Mouse (Mus musculus): ENCODE data around the gene Cetn4.

The Cetn4 gene

GRCm38 (mm10) chr3:37312370-37312941 lies at the start of gene Cetn4, which contains the start of gene Bbs12:
Gene Cetn4 (minus strand): TSS chr3:37312708.
Gene Bbs12 (plus strand): TSS chr3:37312554.
- DNase-seq: peak; percentile 97

GRCm38 (mm10) chr3:37360729-37361128 lies 48.2 kb upstream of the Cetn4 start:
- no peak for DNase-seq

DNA sequence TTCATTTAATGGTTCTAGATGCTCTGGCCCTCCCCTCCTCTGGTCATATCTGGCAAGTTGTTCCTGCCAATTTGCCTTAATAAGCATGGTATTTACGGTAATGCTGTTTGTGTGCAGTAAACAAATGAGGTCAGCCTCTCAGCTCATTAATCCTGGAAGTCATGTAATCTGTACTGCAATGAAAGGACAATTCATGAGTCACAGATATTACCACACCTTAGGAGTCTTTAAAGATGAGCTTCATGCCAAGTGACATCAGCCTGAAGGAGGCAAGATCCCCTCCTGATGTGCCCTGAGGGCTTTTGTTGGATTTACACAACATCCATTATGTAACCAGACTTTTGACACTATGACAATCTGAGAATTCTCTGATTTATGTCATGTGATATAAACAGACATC lies 42.2 kb upstream of the Cetn4 start:
- DNase-seq: no peak

DNA sequence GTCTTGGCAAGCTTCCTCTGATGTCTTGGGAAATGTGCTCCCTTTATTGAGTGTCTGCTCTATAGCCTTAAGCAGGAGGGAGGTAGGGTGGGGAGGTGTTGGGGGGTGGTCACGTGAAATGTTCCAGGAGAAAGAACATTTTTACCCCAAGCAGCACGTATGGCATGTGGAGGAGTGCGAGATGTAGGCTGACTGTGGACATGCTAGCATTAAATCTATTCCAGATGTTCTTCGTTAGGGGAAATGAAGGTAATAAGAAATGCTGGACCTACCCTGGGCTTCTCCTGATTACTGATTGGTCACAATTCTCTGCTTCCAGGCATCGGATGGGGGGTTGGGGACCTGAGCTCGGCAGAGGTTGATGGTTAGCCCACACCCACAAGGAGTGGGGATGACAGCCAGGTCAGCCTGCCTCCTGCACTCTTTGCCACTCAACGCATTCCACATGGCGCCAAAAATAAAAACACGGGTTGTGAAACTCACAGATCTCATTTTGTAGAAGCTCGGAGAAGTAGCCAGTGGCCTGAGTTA lies 41.5 kb upstream of the Cetn4 start:
- DNase-seq: no peak

DNA sequence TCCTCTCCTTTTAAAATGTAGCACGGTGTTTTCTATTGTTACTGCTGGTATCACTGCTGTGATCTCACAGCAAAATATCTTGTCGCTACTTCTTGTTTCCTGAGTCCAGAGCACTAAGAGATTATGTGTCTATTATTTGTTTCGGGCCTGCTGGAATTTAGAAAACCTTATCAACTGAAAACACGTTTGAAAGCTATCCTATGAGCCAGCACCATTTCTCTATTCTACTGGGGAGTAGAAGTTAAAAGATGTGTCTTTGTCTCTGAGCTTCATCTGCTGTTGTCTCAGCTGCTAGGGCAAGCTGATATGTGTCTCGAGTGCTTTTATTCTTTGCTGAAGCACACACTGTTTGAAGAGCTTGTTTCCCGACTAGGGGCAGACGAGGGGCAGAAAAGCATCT lies 37.9 kb upstream of the Cetn4 start:
- no peak for DNase-seq

DNA sequence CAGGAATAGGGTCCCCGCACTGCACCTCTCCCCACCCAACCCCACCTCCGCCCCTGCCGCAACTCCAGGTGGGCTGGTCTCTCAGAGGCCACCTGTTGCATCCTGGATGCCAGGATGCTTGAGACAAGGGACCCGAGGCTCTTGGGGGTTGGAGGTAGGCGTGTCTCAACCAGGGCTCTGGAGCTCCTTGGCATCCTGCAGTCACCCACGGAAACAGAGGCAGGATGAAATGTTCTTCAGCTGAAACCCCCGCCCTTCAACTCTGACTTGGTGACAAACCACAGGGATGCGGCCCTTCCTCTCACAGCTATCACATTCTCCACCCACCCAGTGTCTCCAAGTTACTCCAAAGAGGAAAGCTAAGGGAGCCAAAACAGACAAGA lies 36.6 kb upstream of the Cetn4 start:
- DNase-seq: no peak

- peak; percentile 57 for DNase-seq
These were observed 36.0 kb upstream of the Cetn4 start, which contains the start of gene Fgf2 for GRCm38 (mm10) chr3:37348221-37349165. Gene Fgf2 (plus strand): TSS chr3:37348346.

GRCm38 (mm10) chr3:37347671-37348070 lies 35.2 kb upstream of the Cetn4 start:
- DNase-seq: no peak

DNA sequence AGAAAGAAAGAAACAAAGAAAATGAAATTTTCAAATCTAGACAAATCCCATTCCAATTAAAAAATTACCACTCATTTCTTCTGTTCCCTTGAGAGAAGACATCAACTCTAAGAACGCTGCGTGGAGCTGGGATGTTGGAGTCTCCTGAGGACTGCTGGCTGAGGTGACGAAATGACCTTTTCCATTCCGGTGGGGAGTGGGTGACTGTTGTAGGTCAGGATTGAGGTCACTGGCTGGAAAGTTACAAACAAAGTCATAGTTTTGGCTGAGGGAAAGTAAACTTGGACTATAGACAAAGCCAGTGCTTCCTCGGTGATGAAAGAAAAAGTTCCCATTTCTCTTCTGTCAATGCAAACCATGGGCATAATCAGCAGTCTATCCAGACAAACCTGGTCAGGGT lies 30.3 kb upstream of the Cetn4 start:
- no peak for DNase-seq

DNA sequence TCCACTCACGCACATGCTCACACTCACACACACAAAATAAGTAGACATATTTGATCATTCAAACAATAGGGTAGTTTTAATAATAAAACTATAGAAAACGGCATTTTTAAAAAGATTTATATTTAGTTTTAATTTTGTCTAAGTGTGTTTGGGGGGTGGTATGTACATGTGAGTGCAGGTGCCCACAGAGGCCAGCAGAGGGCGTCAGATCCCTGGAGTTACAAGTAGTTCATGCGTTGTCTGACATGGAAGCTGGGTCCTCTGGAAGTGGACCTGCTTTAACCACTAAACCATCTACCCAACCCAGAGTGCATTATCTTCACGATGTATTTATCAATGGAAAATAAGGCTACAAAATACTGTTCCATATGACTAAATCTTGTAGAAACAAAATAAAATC lies 28.6 kb upstream of the Cetn4 start:
- DNase-seq: no peak

GRCm38 (mm10) chr3:37334053-37334452 lies 21.5 kb upstream of the Cetn4 start:
- DNase-seq: no peak

- no peak for DNase-seq
These were observed 19.5 kb upstream of the Cetn4 start for GRCm38 (mm10) chr3:37331999-37332449.

- DNase-seq: no peak
These were observed 17.5 kb upstream of the Cetn4 start for GRCm38 (mm10) chr3:37329963-37330362.

GRCm38 (mm10) chr3:37328489-37328888 lies 16.0 kb upstream of the Cetn4 start:
- DNase-seq: no peak

DNA sequence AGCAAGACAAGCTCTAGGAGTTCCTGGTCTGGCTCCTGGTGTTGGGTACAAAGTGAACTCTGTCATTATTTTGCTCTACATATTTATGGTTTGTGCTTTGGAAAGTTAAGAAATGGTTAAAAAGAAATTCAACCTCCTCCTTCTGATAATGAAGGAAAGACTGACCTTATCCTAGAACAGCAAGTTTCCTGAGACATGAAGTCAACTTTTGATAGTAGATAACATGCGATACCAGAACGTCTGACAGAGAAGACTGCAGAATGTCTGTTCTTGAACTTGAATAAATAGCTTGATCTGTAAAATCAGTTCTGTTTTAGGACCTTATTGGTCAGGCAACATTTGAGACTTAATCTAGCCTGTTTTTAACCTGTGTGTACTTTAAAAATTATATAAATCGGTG lies 14.1 kb upstream of the Cetn4 start:
- no peak for DNase-seq

GRCm38 (mm10) chr3:37325317-37326112 lies 13.0 kb upstream of the Cetn4 start:
- DNase-seq: no peak

- no peak for DNase-seq
These were observed 11.8 kb upstream of the Cetn4 start for GRCm38 (mm10) chr3:37324310-37324709.

DNA sequence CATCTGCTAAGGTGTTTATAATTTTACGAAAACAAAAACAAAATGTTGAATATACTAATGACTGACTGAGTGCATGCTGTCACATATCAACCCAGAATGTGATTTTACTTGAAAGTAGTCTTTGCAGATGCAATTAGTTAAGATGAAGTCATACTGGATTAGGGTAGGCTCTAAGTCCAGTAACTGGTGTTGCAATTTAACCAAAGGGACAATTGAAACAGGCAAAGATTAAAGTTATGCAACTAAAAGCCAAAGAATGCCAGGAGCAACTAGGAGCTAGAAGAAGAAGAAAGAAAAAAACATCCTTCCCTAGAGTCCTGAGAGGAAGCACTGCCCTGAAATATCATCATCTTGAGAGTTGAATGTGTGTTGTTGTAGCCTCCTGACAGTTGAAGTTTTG lies 3.7 kb upstream of the Cetn4 start:
- no peak for DNase-seq

GRCm38 (mm10) chr3:37313371-37313770 lies 863 bp upstream of the Cetn4 start:
- peak; percentile 77 for DNase-seq

DNA sequence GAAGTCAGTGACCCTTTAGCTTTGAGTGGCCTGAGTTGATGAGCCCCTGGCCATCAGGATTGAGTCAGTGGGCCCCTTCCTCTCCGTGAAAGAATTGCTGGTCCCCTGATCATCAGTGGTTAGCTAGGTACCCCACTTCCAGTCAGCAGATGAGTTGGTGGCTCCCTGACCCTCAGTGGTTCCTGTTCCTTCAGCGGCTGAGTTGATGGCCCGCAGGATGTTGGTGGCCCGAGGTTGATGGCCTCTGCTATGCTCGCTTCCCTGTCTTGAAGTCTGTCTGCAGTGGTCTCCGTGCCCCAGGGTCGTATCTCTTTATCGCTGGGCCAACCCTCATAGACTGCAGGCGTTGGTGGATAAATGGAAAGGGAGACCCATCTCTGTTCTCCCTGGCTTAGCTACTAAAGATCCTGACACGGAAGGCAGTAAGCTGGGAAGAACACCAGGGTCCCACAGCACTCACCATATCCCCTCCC lies 575 bp downstream of the Cetn4 start:
- no peak for DNase-seq

- no peak for DNase-seq
These were observed 8.9 kb downstream of the Cetn4 start for GRCm38 (mm10) chr3:37303392-37304139.

GRCm38 (mm10) chr3:37302685-37303084 lies 9.8 kb downstream of the Cetn4 start:
- peak; percentile 40 for DNase-seq

Measured in right cerebral cortex, adult 18-20 months (tissue).